Mouse (Mus musculus) bone marrow, adult 2 months (tissue): ENCODE results near the gene Stra6l.

ENCODE experiments used
- CTCF ChIP-seq: fragments of 200-500 bp; IDR thresholded peaks from 2 replicates; pipeline ENCODE4 v1.5.1; 2011; ENCODE audit warnings: low read length, control low read depth; ENCODE audit not compliant: control insufficient read depth, insufficient read depth
- POLR2A ChIP-seq: fragments of 200-500 bp; IDR thresholded peaks from 2 replicates; pipeline ENCODE4 v1.6.1; 2011; ENCODE audit warnings: low read depth, mild to moderate bottlenecking, control low read depth, low read length, borderline replicate concordance; ENCODE audit not compliant: control insufficient read depth

GRCm38 (mm10) chr4:45867416-45867815 is 19.0 kb downstream of the Stra6l start:
- no peak for TF ChIP-seq CTCF
- no peak for TF ChIP-seq POLR2A
